Mouse (Mus musculus) neural tube, embryonic 14.5 days (tissue): ENCODE measurements around the gene Lix1l. TPM values are rescaled to one million over a fixed set of nuclear protein-coding genes. Genes with fewer than 3 reads are reported as not detected.

Experiments
- ATAC-seq: fragments of 200-750 bp; cut with Nextera tagmentation; 2 replicates; pipeline ENCODE4 v1.8.0; 2017; ENCODE audit warnings: low read depth, mild to moderate bottlenecking, moderate TSS enrichment, moderate library complexity
- H3K27ac ChIP-seq: fragments of 300-500 bp; sonication (generic); 2 replicates; pipeline ENCODE4 v1.5.1; 2014; ENCODE audit warnings: low read depth, mild to moderate bottlenecking, control low read depth, low read length, moderate library complexity, mixed read lengths
- H3K27me3 ChIP-seq: fragments of 300-500 bp; sonication (generic); 2 replicates; pipeline ENCODE4 v1.6.1; 2014; ENCODE audit warnings: low read length; ENCODE audit not compliant: control insufficient read depth, insufficient read depth
- H3K36me3 ChIP-seq: fragments of 300-500 bp; sonication (generic); 2 replicates; pipeline ENCODE4 v1.6.1; 2014; ENCODE audit warnings: low read length, mixed read lengths; ENCODE audit not compliant: control insufficient read depth, insufficient read depth
- H3K4me1 ChIP-seq: fragments of 300-500 bp; sonication (generic); 2 replicates; pipeline ENCODE4 v1.6.1; 2014; ENCODE audit warnings: low read length; ENCODE audit not compliant: control insufficient read depth, insufficient read depth
- H3K4me2 ChIP-seq: fragments of 300-500 bp; sonication (generic); 2 replicates; pipeline ENCODE4 v1.6.1; 2014; ENCODE audit warnings: mild to moderate bottlenecking, low read depth, low read length, control low read depth
- H3K4me3 ChIP-seq: fragments of 300-500 bp; sonication (generic); 2 replicates; pipeline ENCODE4 v1.5.1; 2014; ENCODE audit warnings: low read depth, low read length, control low read depth, mixed read lengths
- H3K9ac ChIP-seq: fragments of 300-500 bp; sonication (generic); replicated peaks from 2 replicates; pipeline ENCODE4 v1.6.1; 2014; ENCODE audit warnings: low read depth, mild to moderate bottlenecking, control low read depth, low read length, mixed read lengths
- H3K9me3 ChIP-seq: fragments of 300-500 bp; sonication (generic); 2 replicates; pipeline ENCODE4 v1.6.1; 2016; ENCODE audit warnings: low read length; ENCODE audit not compliant: control insufficient read depth
- WGBS: fragments of 180-500 bp; shearing (Covaris S2); extraction: QIAGEN DNeasy Blood & Tissue Kit; methylation state at CpG from one replicate; pipeline ENCODE4 v1.1.7; 2014; 5-methylcytosine and 5-hydroxymethylcytosine counted together
- polyA plus RNA-seq: library from polyadenylated mRNA; unstranded; fragments of >200 nt; fragmentation: Nextera tagmentation; extraction: Ambion mirVana; gene quantifications from 2 replicates; pipeline ENCODE4 v1.2.1, GENCODE M21; 2014

Gene Lix1l
- polyA plus RNA-seq, 1 experiment from 2014 or later = 7.6 TPM

GRCm38 (mm10) chr3:96557694-96558093 is 43.3 kb upstream of the Lix1l start, which contains the start of gene Txnip:
TSS of gene Txnip (plus strand) at chr3:96557957.
- H3K4me2 ChIP-seq = peak within 1 kb of the TSS; percentile 79
- under 1% methylated on average over 26 of the region's 26 CpGs for WGBS
- peak within 1 kb of the TSS; percentile 73 for H3K4me3 ChIP-seq
- ATAC-seq = peak; percentile 99
- no peaks in the 10 kb centered on the region; the same call in 1 of the 2 replicates for H3K36me3 ChIP-seq
- H3K27me3 ChIP-seq = no peaks in the 10 kb centered on the region
- H3K9me3 ChIP-seq = no peaks in the 10 kb centered on the region
- peaks cover 32% of the 10 kb centered on the region for H3K4me1 ChIP-seq
- H3K27ac ChIP-seq = peak within 1 kb of the TSS; percentile 75
- H3K9ac ChIP-seq = peak within 1 kb of the TSS; percentile 67

- H3K36me3 ChIP-seq = no peaks in the 10 kb centered on the region; the same call in 1 of the 2 replicates
- H3K27me3 ChIP-seq = no peaks in the 10 kb centered on the region
- H3K4me2 ChIP-seq = peak overlapping the region; percentile 79
- H3K4me1 ChIP-seq = peaks cover 32% of the 10 kb centered on the region
- 1% methylated on average over 17 of the region's 17 CpGs for WGBS
- H3K27ac ChIP-seq = peak overlapping the region; percentile 52
- H3K9me3 ChIP-seq = no peaks in the 10 kb centered on the region
- peak overlapping the region; percentile 67 for H3K9ac ChIP-seq
- 0 out of 2 replicates have a peak, but pooled peaks have one; percentile 13 for ATAC-seq
- H3K4me3 ChIP-seq = peak overlapping the region; percentile 73
These were observed 42.8 kb upstream of the Lix1l start for GRCm38 (mm10) chr3:96558159-96558558.

GRCm38 (mm10) chr3:96558668-96559196 is 42.2 kb upstream of the Lix1l start:
- H3K4me1 ChIP-seq = peaks cover 32% of the 10 kb centered on the region
- H3K27ac ChIP-seq = peak overlapping the region; percentile 52; the same call in 1 of the 2 replicates
- no peaks in the 10 kb centered on the region for H3K9me3 ChIP-seq
- ATAC-seq = no peak
- H3K36me3 ChIP-seq = no peaks in the 10 kb centered on the region; the same call in 1 of the 2 replicates
- WGBS = 33% methylated on average over 10 of the region's 10 CpGs
- no peaks in the 10 kb centered on the region for H3K27me3 ChIP-seq
- peak overlapping the region; percentile 79 for H3K4me2 ChIP-seq
- H3K9ac ChIP-seq = peak overlapping the region; percentile 67
- H3K4me3 ChIP-seq = peak overlapping the region; percentile 73

GRCm38 (mm10) chr3:96559398-96559910 is 41.5 kb upstream of the Lix1l start:
- H3K4me1 ChIP-seq = peaks cover 32% of the 10 kb centered on the region
- H3K27me3 ChIP-seq = no peaks in the 10 kb centered on the region
- no peaks in the 10 kb centered on the region for H3K9me3 ChIP-seq
- H3K4me3 ChIP-seq = peak overlapping the region; percentile 73
- H3K36me3 ChIP-seq = no peaks in the 10 kb centered on the region; the same call in 1 of the 2 replicates
- peak overlapping the region; percentile 79 for H3K4me2 ChIP-seq
- peak overlapping the region; percentile 32 for H3K9ac ChIP-seq
- no peak overlapping the region for H3K27ac ChIP-seq
- ATAC-seq = no peak
- WGBS = 81% methylated on average over 12 of the region's 12 CpGs

GRCm38 (mm10) chr3:96559911-96560850 is 40.8 kb upstream of the Lix1l start:
- H3K4me3 ChIP-seq = peak overlapping the region; percentile 73
- no peak for ATAC-seq
- peaks cover 32% of the 10 kb centered on the region for H3K4me1 ChIP-seq
- no peaks in the 10 kb centered on the region for H3K9me3 ChIP-seq
- H3K27me3 ChIP-seq = no peaks in the 10 kb centered on the region
- peak overlapping the region; percentile 32; the same call in 1 of the 2 replicates for H3K9ac ChIP-seq
- WGBS = 88% methylated on average over 23 of the region's 23 CpGs
- peak overlapping the region; percentile 79 for H3K4me2 ChIP-seq
- H3K27ac ChIP-seq = no peak overlapping the region
- no peaks in the 10 kb centered on the region; the same call in 1 of the 2 replicates for H3K36me3 ChIP-seq

GRCm38 (mm10) chr3:96560881-96561668 is 39.9 kb upstream of the Lix1l start:
- Histone ChIP-seq H3K9me3 (no peaks in the 10 kb centered on the region), H3K4me3 (peak overlapping the region; percentile 73), H3K4me2 (peak overlapping the region; percentile 79), H3K9ac (no peak overlapping the region), H3K27me3 (no peaks in the 10 kb centered on the region), H3K36me3 (no peaks in the 10 kb centered on the region; the same call in 1 of the 2 replicates), H3K27ac (no peak overlapping the region), H3K4me1 (peaks cover 28% of the 10 kb centered on the region)
- no peak for ATAC-seq
- WGBS = 72% methylated on average over 9 of the region's 9 CpGs

- ATAC-seq = no peak
These were observed 38.8 kb upstream of the Lix1l start for GRCm38 (mm10) chr3:96561946-96562681.

GRCm38 (mm10) chr3:96563267-96563666 is 37.7 kb upstream of the Lix1l start:
- ATAC-seq = no peak
- H3K4me3 ChIP-seq = no peak overlapping the region
- H3K9me3 ChIP-seq = no peaks in the 10 kb centered on the region
- H3K9ac ChIP-seq = no peak overlapping the region
- H3K4me2 ChIP-seq = no peak overlapping the region
- H3K36me3 ChIP-seq = no peaks in the 10 kb centered on the region; the same call in 1 of the 2 replicates
- H3K27ac ChIP-seq = no peak overlapping the region
- H3K27me3 ChIP-seq = no peaks in the 10 kb centered on the region
- H3K4me1 ChIP-seq = peaks cover 25% of the 10 kb centered on the region
- 97% methylated on average over 8 of the region's 8 CpGs for WGBS

More at GRCm38 (mm10) chr3:96561946-96562681, 38.8 kb upstream of the Lix1l start:
- Histone ChIP-seq H3K27me3 (no peaks in the 10 kb centered on the region), H3K9me3 (no peaks in the 10 kb centered on the region), H3K36me3 (no peaks in the 10 kb centered on the region; the same call in 1 of the 2 replicates), H3K9ac (no peak overlapping the region), H3K4me3 (no peak overlapping the region), H3K4me2 (peak overlapping the region; percentile 79; the same call in 1 of the 2 replicates), H3K27ac (no peak overlapping the region; the same call in 1 of the 2 replicates), H3K4me1 (peaks cover 25% of the 10 kb centered on the region)
- whole genome bisulfite sequencing = 53% methylated on average over 10 of the region's 10 CpGs
